Mouse (Mus musculus): ENCODE data around the gene Rab22a. TPM values are rescaled to one million over a fixed set of nuclear protein-coding genes. Genes with fewer than 3 reads are reported as not detected.

The Rab22a gene
- polyA plus RNA-seq, 1 experiment from 2014 or later: 27.3 TPM

DNA sequence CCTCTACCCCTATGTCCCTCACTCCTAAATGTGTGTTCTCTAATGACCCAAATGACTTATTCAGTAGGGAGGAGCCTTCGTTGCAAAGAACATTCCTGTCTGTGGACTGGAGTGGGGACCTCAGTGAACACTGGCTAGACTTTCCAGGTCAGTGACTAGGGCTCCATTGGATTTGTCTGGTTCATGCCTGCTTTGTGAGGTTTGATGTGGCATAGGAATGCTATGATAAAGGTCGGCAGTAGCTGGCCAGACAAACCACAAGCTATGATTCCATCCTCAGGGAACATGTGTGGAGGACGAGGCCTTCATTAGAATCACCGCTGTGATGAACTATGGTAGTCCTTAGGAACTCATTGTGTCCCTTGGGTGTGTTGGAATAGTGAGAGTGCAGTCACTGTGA is 5.2 kb downstream of the Rab22a start:
- Histone ChIP-seq H3K9ac (replicated peaks; ENCODE audit: low read depth) (no peak overlapping the region), H3K4me3 (ENCODE audit: low read depth, low read length) (no peak overlapping the region), H3K36me3 (ENCODE audit: insufficient read depth, low read length) (peaks cover 23% of the 10 kb centered on the region; the same call in 1 of the 2 replicates), H3K4me1 (ENCODE audit: insufficient read depth, low read depth, low read length) (peaks cover 8% of the 10 kb centered on the region; the same call in 1 of the 2 replicates), H3K4me2 (replicated peaks; ENCODE audit: low read depth, low read length) (no peak overlapping the region), H3K27ac (ENCODE audit: low read length) (no peak overlapping the region), H3K9me3 (ENCODE audit: low read length) (no peaks in the 10 kb centered on the region), H3K27me3 (replicated peaks; ENCODE audit: insufficient read depth, low read length) (no peaks in the 10 kb centered on the region)
- no peak for DNase-seq (ENCODE audit: low spot score)
- 89% methylated on average over 4 of the region's 4 CpGs for WGBS
- no peak for TF ChIP-seq CTCF (IDR thresholded peaks at IDR 0.05)
- TF ChIP-seq EP300 (IDR thresholded peaks at IDR 0.05): no peak
- ATAC-seq: no peak

GRCm38 (mm10) chr2:173665271-173665670 is 5.7 kb downstream of the Rab22a start:
- ATAC-seq (no peak), DNase-seq (ENCODE audit: low spot score) (no peak)
- no peak for TF ChIP-seq EP300 (IDR thresholded peaks at IDR 0.05)
- no peak for TF ChIP-seq CTCF (IDR thresholded peaks at IDR 0.05)
- Histone ChIP-seq H3K4me1 (ENCODE audit: insufficient read depth, low read depth, low read length) (peaks cover 8% of the 10 kb centered on the region; the same call in 1 of the 2 replicates), H3K27ac (ENCODE audit: low read length) (no peak overlapping the region), H3K9ac (replicated peaks; ENCODE audit: low read depth) (no peak overlapping the region), H3K9me3 (ENCODE audit: low read length) (no peaks in the 10 kb centered on the region), H3K4me3 (ENCODE audit: low read depth, low read length) (no peak overlapping the region), H3K4me2 (replicated peaks; ENCODE audit: low read depth, low read length) (no peak overlapping the region), H3K36me3 (ENCODE audit: insufficient read depth, low read length) (peaks cover 23% of the 10 kb centered on the region; the same call in 1 of the 2 replicates), H3K27me3 (replicated peaks; ENCODE audit: insufficient read depth, low read length) (no peaks in the 10 kb centered on the region)
- WGBS: 88% methylated on average over 2 of the region's 2 CpGs

DNA sequence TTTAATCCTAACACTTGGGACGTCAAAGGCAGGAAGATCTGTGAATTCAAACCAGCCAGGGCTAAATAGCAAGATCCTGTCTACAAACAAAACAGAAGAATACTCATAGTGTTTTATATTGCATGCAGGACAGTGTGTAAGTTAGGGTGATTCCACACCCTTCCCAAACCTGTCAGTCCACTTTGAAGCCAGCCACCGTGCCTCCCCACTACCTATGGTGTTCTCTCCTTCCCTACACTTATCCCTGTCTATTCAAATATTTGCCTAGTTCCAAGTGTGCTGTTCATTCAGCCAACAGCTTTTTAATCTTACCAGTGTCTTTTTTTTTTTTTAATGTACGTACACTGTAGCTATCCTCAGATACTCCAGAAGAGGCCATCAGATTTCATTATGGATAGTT is 7.3 kb downstream of the Rab22a start:
- no peak overlapping the region for H3K27ac ChIP-seq (ENCODE audit: low read length)
- H3K27me3 ChIP-seq (replicated peaks; ENCODE audit: insufficient read depth, low read length): no peaks in the 10 kb centered on the region
- no peaks in the 10 kb centered on the region for H3K9me3 ChIP-seq (ENCODE audit: low read length)
- no peak overlapping the region for H3K4me3 ChIP-seq (ENCODE audit: low read depth, low read length)
- 0 out of 2 replicates have a peak, but pooled peaks have one; percentile 17 for TF ChIP-seq EP300 (IDR thresholded peaks at IDR 0.05)
- no peak for TF ChIP-seq CTCF (IDR thresholded peaks at IDR 0.05)
- H3K4me2 ChIP-seq (replicated peaks; ENCODE audit: low read depth, low read length): no peak overlapping the region
- 0 out of 2 replicates have a peak, but pooled peaks cover 18% of the 10 kb centered on the region for H3K36me3 ChIP-seq (ENCODE audit: insufficient read depth, low read length)
- peaks cover 3% of the 10 kb centered on the region; the same call in 1 of the 2 replicates for H3K4me1 ChIP-seq (ENCODE audit: insufficient read depth, low read depth, low read length)
- 47% methylated on average over 3 of the region's 3 CpGs for WGBS
- no peak overlapping the region for H3K9ac ChIP-seq (replicated peaks; ENCODE audit: low read depth)
- DNase-seq (ENCODE audit: low spot score) (peak; percentile 36), ATAC-seq (peak; percentile 72)

DNA sequence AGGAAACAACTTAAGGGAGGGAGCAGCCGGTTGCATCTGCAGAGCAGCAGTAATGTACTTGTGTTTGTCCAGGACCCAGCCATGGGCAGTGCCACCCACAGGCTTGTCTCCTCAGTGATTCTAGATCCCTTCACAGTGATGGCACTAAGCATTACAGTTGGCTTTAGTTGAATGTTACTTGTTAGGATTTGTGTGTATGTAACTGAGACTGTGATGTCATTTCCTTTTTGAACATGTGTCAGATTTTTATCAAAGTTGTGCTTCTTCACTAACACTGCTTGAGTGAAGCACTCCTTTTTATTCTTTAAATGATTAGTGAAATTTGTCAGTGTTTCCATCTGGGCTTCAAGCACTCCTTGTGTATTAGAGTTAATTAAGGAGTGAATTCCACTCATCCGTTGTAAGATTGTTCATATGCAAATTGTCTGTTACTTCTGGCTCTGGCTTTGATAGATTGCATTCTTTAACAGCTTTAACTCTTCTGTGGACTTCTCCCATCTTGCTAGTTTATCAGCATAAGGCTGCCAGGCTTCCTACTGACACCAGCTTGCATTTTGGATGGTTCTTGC is 12.9 kb downstream of the Rab22a start:
- Histone ChIP-seq H3K9ac (replicated peaks; ENCODE audit: low read depth) (no peak overlapping the region), H3K4me3 (ENCODE audit: low read depth, low read length) (no peak overlapping the region), H3K4me2 (replicated peaks; ENCODE audit: low read depth, low read length) (no peak overlapping the region), H3K9me3 (ENCODE audit: low read length) (no peaks in the 10 kb centered on the region), H3K27me3 (replicated peaks; ENCODE audit: insufficient read depth, low read length) (no peaks in the 10 kb centered on the region), H3K36me3 (ENCODE audit: insufficient read depth, low read length) (no peaks in the 10 kb centered on the region), H3K4me1 (ENCODE audit: insufficient read depth, low read depth, low read length) (no peaks in the 10 kb centered on the region), H3K27ac (ENCODE audit: low read length) (no peak overlapping the region)
- ATAC-seq (no peak), DNase-seq (ENCODE audit: low spot score) (no peak)
- WGBS: 61% methylated on average over 2 of the region's 2 CpGs
- TF ChIP-seq EP300 (IDR thresholded peaks at IDR 0.05): no peak
- no peak for TF ChIP-seq CTCF (IDR thresholded peaks at IDR 0.05)

DNA sequence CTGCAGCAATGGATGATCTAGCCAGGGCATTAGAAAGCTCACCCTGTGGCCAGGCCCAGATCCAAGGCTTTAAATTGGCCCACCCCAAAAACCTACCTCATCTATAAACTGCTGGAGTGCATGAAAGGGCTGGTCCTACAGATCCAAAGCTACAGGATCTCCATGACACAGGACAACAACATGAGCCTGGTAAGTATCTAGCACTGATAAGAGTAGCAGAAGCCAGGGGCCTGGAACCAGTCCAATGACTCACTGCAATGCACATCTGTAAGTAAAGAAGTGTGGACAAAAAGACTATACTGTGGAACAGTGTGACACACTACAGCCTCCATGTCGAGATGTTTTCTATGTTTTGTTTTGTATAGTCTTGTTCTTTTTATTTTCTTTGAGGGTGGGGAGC is 13.9 kb downstream of the Rab22a start:
- WGBS: 81% methylated on average over 1 of the region's 1 CpGs
- Histone ChIP-seq H3K9ac (replicated peaks; ENCODE audit: low read depth) (no peak overlapping the region), H3K4me1 (ENCODE audit: insufficient read depth, low read depth, low read length) (no peaks in the 10 kb centered on the region), H3K4me3 (ENCODE audit: low read depth, low read length) (no peak overlapping the region), H3K4me2 (replicated peaks; ENCODE audit: low read depth, low read length) (no peak overlapping the region), H3K36me3 (ENCODE audit: insufficient read depth, low read length) (no peaks in the 10 kb centered on the region), H3K9me3 (ENCODE audit: low read length) (no peaks in the 10 kb centered on the region), H3K27ac (ENCODE audit: low read length) (no peak overlapping the region), H3K27me3 (replicated peaks; ENCODE audit: insufficient read depth, low read length) (no peaks in the 10 kb centered on the region)
- TF ChIP-seq CTCF (IDR thresholded peaks at IDR 0.05) (no peak), EP300 (IDR thresholded peaks at IDR 0.05) (no peak)
- ATAC-seq (no peak), DNase-seq (ENCODE audit: low spot score) (no peak)

DNA sequence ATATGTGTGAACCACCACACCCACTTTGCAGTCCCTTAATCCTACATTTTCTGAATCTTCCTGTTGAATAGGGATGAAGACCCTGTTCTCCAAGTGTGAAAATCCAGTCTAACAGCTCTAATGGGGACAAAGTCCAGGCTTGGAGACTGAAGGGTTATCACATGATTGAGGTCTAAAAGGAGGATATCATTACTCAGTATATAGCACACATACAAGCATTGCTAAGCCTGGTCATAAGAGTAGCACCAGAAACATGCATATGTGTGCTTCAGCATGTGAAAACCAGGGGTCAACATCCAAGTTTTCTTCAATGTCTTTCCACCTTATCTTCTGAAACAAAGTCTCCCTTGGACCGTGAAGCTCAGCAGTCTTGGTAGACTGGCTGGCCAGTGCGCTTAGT is 19.0 kb downstream of the Rab22a start:
- WGBS: 88% methylated on average over 2 of the region's 2 CpGs
- Histone ChIP-seq H3K9me3 (ENCODE audit: low read length) (no peaks in the 10 kb centered on the region), H3K27ac (ENCODE audit: low read length) (no peak overlapping the region), H3K36me3 (ENCODE audit: insufficient read depth, low read length) (no peaks in the 10 kb centered on the region), H3K4me3 (ENCODE audit: low read depth, low read length) (no peak overlapping the region), H3K4me2 (replicated peaks; ENCODE audit: low read depth, low read length) (no peak overlapping the region), H3K9ac (replicated peaks; ENCODE audit: low read depth) (no peak overlapping the region), H3K4me1 (ENCODE audit: insufficient read depth, low read depth, low read length) (no peaks in the 10 kb centered on the region), H3K27me3 (replicated peaks; ENCODE audit: insufficient read depth, low read length) (no peaks in the 10 kb centered on the region)
- TF ChIP-seq CTCF (IDR thresholded peaks at IDR 0.05) (no peak), EP300 (IDR thresholded peaks at IDR 0.05) (no peak)
- no peak for ATAC-seq
- no peak for DNase-seq (ENCODE audit: low spot score)

Data from lung, postnatal 0 days (tissue).